Mouse (Mus musculus): ENCODE measurements around the gene Psmd2.

The Psmd2 gene

GRCm38 (mm10) chr16:20651076-20651946 is at the start of gene Psmd2:
Psmd2 (plus strand) TSS chr16:20651652.
- ATAC-seq (ENCODE audit: insufficient number of reproducible peaks, low FRiP score, low TSS enrichment), result peak; percentile 92

DNA sequence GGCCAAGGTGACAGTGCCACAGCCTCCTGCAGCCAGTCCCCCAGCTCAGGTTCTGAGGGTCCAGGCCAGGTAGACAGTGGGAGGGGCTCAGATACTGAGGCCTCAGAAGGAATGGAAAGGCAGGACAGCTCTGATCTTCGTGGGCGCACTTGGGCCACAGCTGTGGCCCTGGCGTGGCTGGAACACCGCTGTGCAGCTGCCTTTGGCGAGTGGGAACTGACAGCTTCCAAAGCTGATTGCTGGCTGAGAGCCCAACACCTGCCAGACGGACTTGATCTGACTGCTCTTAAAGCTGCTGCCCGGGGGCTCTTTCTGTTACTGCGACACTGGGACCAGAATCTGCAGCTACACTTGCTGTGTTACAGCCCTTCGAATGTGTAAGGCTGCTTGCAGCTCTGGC is 46.7 kb upstream of the Psmd2 start:
- ATAC-seq (ENCODE audit: insufficient number of reproducible peaks, low FRiP score, low TSS enrichment), result no peak

DNA sequence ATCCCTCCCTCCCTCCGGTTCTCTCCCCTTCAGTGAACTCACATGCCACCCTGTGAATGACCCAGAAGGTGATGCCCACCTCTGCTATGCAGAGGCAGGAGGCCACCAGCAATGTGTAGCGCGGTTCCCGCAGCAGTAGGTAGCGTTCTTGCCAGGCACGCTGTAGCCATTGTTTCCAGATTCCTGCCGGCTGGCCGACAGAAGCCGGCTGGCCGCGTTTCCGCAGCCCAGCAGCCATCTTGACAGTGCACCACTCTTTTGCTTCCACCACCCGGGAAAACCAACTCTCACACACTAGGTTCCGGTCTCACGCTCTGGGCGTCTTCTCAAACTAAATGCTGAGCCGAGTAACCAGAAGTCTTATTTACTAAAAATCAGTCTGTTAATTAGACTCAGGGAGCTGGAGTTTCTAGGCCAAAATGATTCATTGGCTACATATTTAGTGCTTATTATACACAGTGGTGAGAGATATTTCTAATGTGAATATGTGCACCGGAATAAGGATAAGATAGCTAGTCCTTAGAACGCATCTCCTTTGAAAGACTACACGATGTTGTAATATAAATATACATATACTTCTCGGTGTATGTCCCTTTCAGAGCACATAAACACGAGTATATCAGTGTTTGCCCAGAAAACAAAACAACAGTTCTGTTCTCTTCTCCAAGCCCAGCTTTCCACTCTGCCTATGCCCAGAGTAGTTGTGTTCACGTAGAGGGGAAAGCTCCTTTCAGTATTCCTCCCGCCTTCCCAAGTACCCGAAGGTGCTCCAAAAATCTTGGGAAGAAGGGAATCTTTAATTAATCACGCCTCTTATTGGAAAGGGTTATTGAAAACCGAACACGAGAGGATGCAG is 40.7 kb upstream of the Psmd2 start:
- no peak for ATAC-seq (ENCODE audit: insufficient number of reproducible peaks, low FRiP score, low TSS enrichment)

- peak; percentile 95 for ATAC-seq (ENCODE audit: insufficient number of reproducible peaks, low FRiP score, low TSS enrichment)
Observed at GRCm38 (mm10) chr16:20611357-20612227, 39.9 kb upstream of the Psmd2 start, which contains the start of the genes Eef1akmt4, Gm49333 and Alg3. Eef1akmt4 (plus strand) TSS chr16:20611593. Gm49333 (plus strand) TSS chr16:20611610. Alg3 (minus strand) TSS chr16:20611735.

GRCm38 (mm10) chr16:20619541-20620398 is 31.7 kb upstream of the Psmd2 start:
- ATAC-seq (ENCODE audit: insufficient number of reproducible peaks, low FRiP score, low TSS enrichment), result no peak

DNA sequence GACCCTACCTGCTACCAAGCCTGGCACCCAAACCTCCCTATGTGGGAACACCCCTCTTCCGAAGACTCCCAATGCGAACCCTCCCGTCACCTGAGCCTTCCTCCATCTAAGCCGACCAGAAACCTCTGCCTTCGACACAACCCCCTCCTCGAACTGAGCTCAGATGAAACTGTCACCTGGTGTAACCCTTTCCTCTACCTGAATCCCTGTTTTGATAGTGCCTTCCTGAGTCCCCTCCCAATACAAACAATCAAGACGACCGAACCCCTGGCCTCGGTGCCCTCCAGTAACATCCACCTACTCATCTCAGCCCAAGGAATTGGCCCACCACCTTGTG is 31.1 kb upstream of the Psmd2 start:
- ATAC-seq (ENCODE audit: insufficient number of reproducible peaks, low FRiP score, low TSS enrichment), result no peak

GRCm38 (mm10) chr16:20620751-20621190 is 30.7 kb upstream of the Psmd2 start:
- no peak for ATAC-seq (ENCODE audit: insufficient number of reproducible peaks, low FRiP score, low TSS enrichment)

GRCm38 (mm10) chr16:20621191-20621990 is 30.1 kb upstream of the Psmd2 start, which contains the start of gene Camk2n2:
Camk2n2 (minus strand) TSS chr16:20621287.
- ATAC-seq (ENCODE audit: insufficient number of reproducible peaks, low FRiP score, low TSS enrichment), result peak; percentile 54

DNA sequence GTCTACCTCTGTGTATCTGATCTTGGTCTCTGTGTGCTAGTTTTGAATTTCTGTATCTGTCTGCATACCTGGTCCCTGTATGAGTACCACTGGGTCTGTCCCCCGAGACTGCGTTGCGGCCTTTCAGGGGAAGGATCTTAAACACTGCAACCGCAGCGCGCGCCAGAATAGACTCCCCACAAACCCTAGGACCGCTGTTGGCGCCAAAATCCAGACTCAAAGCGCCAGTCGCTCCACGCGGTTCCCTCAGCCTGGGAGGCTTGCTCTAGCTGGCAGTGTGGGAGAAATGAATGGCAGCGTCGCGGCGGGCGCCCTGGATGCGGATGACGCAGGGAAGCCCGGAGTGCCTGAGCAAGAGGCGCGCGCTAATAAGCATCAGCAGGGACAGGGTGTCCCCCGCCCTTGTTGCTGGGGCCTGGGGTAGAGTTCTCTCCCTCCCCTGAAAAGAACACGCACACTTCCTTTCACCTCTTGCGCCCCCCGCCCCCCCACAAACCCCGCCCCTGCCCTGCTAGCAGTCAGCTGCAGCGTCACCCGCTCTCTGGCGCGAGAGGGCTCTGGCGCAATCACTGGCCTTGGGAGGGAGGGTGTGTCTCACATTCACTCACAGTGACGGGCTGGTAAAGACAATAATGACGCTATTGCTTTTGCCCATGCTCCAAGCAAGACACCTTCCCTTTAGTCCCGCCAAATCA is 29.3 kb upstream of the Psmd2 start:
- peak; percentile 69; the same call in 1 of the 2 replicates for ATAC-seq (ENCODE audit: insufficient number of reproducible peaks, low FRiP score, low TSS enrichment)

DNA sequence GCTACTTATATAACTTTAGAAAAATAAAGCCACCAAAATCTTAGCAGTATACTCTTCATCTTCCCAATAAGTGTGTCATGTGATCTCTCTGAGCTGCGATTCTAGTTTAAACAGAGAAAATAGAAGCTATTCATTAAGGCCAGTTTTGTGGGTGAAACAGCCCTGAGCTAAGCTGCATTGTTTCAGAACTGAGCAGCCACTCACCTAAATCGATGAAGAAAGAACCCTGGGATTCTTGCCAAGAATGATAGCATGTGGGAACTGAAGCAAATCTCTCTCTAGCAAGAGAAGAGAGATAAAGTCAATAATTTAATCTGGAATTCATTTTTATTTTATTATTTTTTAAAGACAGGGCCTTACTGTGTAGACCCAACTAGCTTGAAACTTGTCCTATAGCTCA is 28.2 kb upstream of the Psmd2 start:
- ATAC-seq (ENCODE audit: insufficient number of reproducible peaks, low FRiP score, low TSS enrichment), result no peak

- no peak for ATAC-seq (ENCODE audit: insufficient number of reproducible peaks, low FRiP score, low TSS enrichment)
Observed at GRCm38 (mm10) chr16:20628871-20629391, 22.5 kb upstream of the Psmd2 start.

DNA sequence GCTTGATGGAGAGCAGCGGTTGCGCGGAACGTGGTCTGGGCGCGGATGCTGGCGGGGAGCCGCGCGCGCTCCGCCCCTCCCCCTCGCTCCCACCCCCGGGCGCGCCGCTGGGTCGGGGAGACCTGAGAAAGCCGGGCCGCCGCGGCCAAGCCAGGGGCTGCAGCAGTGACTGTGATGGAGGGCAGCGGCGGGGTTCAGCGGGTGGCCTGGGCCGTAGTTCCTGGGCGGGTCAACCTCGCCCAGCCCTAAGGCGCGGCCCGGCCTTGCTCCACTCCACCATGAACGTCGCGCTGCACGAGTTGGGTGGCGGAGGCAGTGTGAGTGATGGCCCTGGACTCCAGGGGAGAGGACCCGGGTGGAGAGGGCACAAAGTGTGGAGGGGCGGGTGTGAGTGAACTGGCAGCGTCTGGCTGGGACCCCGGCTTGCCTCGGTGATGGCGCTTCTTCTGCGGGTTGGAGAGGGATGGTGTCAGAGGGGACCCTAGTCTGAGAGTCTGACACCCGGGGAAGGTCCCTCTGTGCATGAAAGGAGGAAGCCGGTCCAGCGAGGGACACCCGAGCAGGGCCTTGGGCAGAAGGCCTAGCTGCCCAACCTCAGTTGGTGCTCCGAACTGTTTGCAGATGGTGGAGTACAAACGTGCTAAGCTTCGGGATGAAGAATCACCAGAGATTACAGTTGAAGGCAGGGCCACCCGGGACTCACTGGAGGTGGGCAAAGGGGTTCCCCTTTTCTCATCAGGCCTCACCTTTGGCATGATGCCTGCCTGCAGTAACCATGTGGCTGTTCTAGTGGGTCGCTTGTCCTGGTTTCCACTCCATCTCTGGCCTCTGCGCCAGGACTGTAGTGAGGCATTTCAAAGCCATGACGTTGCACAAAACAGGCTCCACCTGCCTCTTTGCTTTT is 21.5 kb upstream of the Psmd2 start, which contains the start of gene Ece2:
Ece2 (plus strand) TSS at position 98 of the 904 bp plus-strand sequence.
- peak; percentile 64; the same call in 1 of the 2 replicates for ATAC-seq (ENCODE audit: insufficient number of reproducible peaks, low FRiP score, low TSS enrichment)

DNA sequence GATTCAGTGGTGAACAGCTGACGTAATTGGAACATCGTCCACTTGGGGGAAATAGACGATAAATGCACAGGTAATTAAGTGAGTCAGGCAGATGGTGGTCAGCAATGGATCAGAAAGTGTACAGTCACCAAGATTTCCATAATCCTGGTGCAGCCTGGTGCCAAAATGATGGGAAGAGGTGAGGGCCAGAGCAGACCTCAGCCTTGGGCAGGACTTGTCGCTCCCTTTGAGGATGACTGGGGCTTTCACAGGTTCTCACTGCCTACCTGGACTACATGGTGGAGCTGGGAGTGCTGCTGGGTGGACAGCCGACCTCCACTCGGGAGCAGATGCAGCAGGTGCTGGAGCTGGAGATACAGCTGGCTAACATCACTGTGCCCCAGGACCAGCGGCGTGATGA is 14.0 kb upstream of the Psmd2 start:
- ATAC-seq (ENCODE audit: insufficient number of reproducible peaks, low FRiP score, low TSS enrichment), result no peak

- no peak for ATAC-seq (ENCODE audit: insufficient number of reproducible peaks, low FRiP score, low TSS enrichment)
Observed at GRCm38 (mm10) chr16:20638367-20638766, 13.1 kb upstream of the Psmd2 start.

GRCm38 (mm10) chr16:20642161-20642560 is 9.3 kb upstream of the Psmd2 start:
- ATAC-seq (ENCODE audit: insufficient number of reproducible peaks, low FRiP score, low TSS enrichment), result 0 out of 2 replicates have a peak, but pooled peaks have one; percentile 45

DNA sequence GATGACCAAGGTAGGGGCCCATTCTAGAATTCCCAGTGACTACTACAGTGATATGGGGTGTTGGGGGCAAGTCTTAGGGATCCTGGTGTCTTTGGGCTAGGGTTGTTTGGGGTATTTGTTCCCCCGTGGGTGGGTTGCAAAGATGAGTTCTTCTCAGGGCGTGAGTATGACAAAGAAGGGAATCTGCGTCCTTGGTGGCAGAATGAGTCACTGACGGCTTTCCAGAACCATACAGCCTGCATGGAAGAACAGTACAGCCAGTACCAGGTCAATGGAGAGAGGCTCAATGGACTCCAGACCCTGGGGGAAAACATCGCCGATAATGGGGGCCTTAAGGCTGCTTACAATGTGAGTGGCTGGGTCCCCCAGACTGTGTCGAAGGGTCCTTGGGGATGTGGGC is 7.5 kb upstream of the Psmd2 start:
- no peak for ATAC-seq (ENCODE audit: insufficient number of reproducible peaks, low FRiP score, low TSS enrichment)

Measured in cerebellum, adult (tissue).